Mouse (Mus musculus): ENCODE measurements around the gene Col5a3.

DNA sequence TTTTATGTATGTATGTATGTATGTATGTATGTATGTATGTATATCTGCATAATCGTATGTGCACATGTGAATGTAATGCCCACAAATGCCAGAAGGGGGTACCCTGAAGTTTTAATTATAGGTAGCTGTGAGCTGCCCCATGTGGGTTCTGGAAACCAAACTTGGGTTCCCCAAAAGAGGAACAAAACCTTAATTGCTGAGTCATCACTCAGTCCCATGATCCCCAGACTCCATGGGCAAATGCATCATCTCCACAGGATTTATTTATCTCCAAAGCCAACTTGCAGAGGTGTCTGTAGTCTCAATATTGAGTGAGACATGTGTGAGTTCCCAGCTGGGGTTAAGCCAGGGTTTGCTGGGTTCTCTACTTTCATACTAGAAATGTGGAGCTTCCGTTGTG lies 77.6 kb downstream of the Col5a3 start:
- TF ChIP-seq CTCF (IDR thresholded peaks at IDR 0.05; ENCODE audit: extremely low read depth, insufficient read depth, insufficient read length, insufficient replicate concordance) (no peak), POLR2A (IDR thresholded peaks at IDR 0.05; ENCODE audit: low read depth, low read length) (no peak)
